ENCODE assay signal across 18 mouse cellular contexts in the genomic region with DNA sequence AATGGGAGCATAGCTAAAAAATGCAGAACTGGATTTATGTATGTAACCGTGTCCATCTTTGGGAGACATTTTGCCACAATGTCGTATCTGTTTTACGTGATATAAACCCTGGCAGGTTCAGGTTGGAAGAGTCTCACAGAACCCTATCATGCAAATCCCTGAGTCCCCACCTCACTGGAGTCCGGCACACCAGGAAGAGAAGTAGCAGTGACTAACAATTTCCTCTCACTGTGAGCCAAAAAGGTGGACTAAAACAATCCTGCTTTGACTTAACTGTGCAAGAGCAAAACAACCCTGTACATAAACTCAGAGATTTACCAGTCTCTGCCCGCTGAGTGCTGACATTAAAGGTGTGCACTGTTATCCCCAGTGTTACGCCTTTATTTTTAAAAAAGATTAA.
"Had no signal": no experiment of that assay in that cellular context is flagged by ENCODE, and none has a peak within 500 bp of the region (broad histone marks: within the 10 kb centered on the region; RNA-seq: fewer than 3 reads in every experiment).

No protein-coding gene starts in this region.

- H3K9me3 ChIP-seq: limb, embryonic 12.5 days; midbrain, embryonic 10.5 days; neural tube, embryonic 15.5 days; stomach, embryonic 15.5 days had no signal

- H3K27me3 ChIP-seq: limb, embryonic 12.5 days; neural tube, embryonic 15.5 days; stomach, embryonic 15.5 days had no signal

- H3K4me3 ChIP-seq: layer of hippocampus, adult 2 months; limb, embryonic 12.5 days; midbrain, embryonic 10.5 days; myocyte; neural tube, embryonic 15.5 days; stomach, embryonic 15.5 days had no signal

- H3K27ac ChIP-seq: kidney, postnatal 0 days; layer of hippocampus, adult 2 months; limb, embryonic 12.5 days; liver, embryonic 14.5 days; midbrain, embryonic 10.5 days; neural tube, embryonic 15.5 days; stomach, embryonic 15.5 days had no signal

- DNase-seq: kidney, adult 9 months; kidney, postnatal 36 days; liver; lung, adult 18-20 months; lung, postnatal 36 days; midbrain, embryonic 14.5 days; right cerebral cortex, adult 18-20 months; spleen, adult 18-20 months; thymus, adult 2 months; thymus, postnatal 25 days had no signal

- H3K9ac ChIP-seq: limb, embryonic 12.5 days; liver, embryonic 14.5 days; neural tube, embryonic 15.5 days; stomach, embryonic 15.5 days had no signal

- H3K4me2 ChIP-seq: limb, embryonic 12.5 days; neural tube, embryonic 15.5 days; stomach, embryonic 15.5 days had no signal
